24 mouse cellular contexts compared by ENCODE assay signal in genomic region chr12:82572706-82573105, GRCm38 (mm10). TPM values are rescaled to one million over a fixed set of nuclear protein-coding genes. Genes with fewer than 3 reads are reported as not detected.
DNase-seq lines count a peak whose midpoint lies in the region; TF ChIP-seq lines count a peak whose summit lies in the region.
"Had no signal": no experiment of that assay in that cellular context is flagged by ENCODE, and none has a peak within 500 bp of the region (broad histone marks: within the 10 kb centered on the region; RNA-seq: fewer than 3 reads in every experiment).

No protein-coding gene starts in this region.

- no peak for TF ChIP-seq CTCF in heart, adult 2 months (IDR thresholded peaks at IDR 0.05)
- TF ChIP-seq CTCF in lung, adult 2 months (IDR thresholded peaks at IDR 0.05; ENCODE audit: insufficient read depth, low read length): no peak

- WGBS in heart, adult 2 months: 72% methylated on average over 1 of the region's 1 CpGs
- whole genome bisulfite sequencing in lung, adult 2 months: 81% methylated on average over 1 of the region's 1 CpGs

- no peaks in the 10 kb centered on the region for H3K27me3 ChIP-seq in heart, adult 2 months (ENCODE audit: control insufficient read depth, insufficient read depth, low read length)
- H3K27me3 ChIP-seq: forebrain, embryonic 13.5 days; intestine, embryonic 15.5 days; liver, embryonic 15.5 days; neural tube, embryonic 12.5 days had no signal

- TF ChIP-seq EP300 in heart, adult 2 months (IDR thresholded peaks at IDR 0.05; ENCODE audit: insufficient read depth, low read depth, low read length): no peak

- no peak overlapping the region for H3K4me3 ChIP-seq in heart, adult 2 months
- H3K4me3 ChIP-seq in lung, adult 2 months (replicated peaks; ENCODE audit: extremely low read depth, low read depth, low read length): no peak overlapping the region
- H3K4me3 ChIP-seq: forebrain, embryonic 13.5 days; heart, embryonic 10.5 days; intestine, embryonic 15.5 days; limb, embryonic 10.5 days; liver, embryonic 15.5 days; neural tube, embryonic 12.5 days had no signal

- H3K27ac ChIP-seq in heart, adult 2 months: no peak overlapping the region
- H3K27ac ChIP-seq: forebrain, embryonic 13.5 days; heart, embryonic 10.5 days; intestine, embryonic 15.5 days; limb, embryonic 10.5 days; liver, embryonic 15.5 days; neural tube, embryonic 12.5 days had no signal

- no peaks in the 10 kb centered on the region for H3K79me2 ChIP-seq in heart, adult 2 months (replicated peaks; ENCODE audit: control insufficient read depth, insufficient read depth, low read length)

- no peaks in the 10 kb centered on the region for H3K36me3 ChIP-seq in heart, adult 2 months (ENCODE audit: control insufficient read depth, insufficient read depth, low read length)
- H3K36me3 ChIP-seq: heart, embryonic 10.5 days; intestine, embryonic 15.5 days; limb, embryonic 10.5 days; liver, embryonic 15.5 days; neural tube, embryonic 12.5 days had no signal

- intact Hi-C loops in heart, adult 2 months (cut with DNase I): no loop called here
- intact Hi-C loops in left cerebral cortex, postnatal 10 days (cut with DNase I): no loop called here

- H3K4me1 ChIP-seq in heart, adult 2 months (ENCODE audit: control insufficient read depth, insufficient read depth, low read length): no peaks in the 10 kb centered on the region
- H3K4me1 ChIP-seq in lung, adult 2 months (ENCODE audit: control insufficient read depth, insufficient read depth, low read length): no peaks in the 10 kb centered on the region
- H3K4me1 ChIP-seq: forebrain, embryonic 13.5 days; heart, embryonic 10.5 days; intestine, embryonic 15.5 days; limb, embryonic 10.5 days; liver, embryonic 15.5 days; neural tube, embryonic 12.5 days had no signal

- no peak overlapping the region for H3K9ac ChIP-seq in heart, adult 2 months (ENCODE audit: low read depth, low read length)
- H3K9ac ChIP-seq: forebrain, embryonic 13.5 days; intestine, embryonic 15.5 days; liver, embryonic 15.5 days; neural tube, embryonic 12.5 days had no signal

- no peak for TF ChIP-seq POLR2A in heart, adult 2 months (IDR thresholded peaks at IDR 0.05; ENCODE audit: insufficient read depth, low read depth, low read length)
- TF ChIP-seq POLR2A in lung, adult 2 months (IDR thresholded peaks at IDR 0.05; ENCODE audit: borderline replicate concordance, extremely low read depth, low read depth, low read length): no peak

- peak; percentile 34 for DNase-seq in heart, adult 11 months
- no peak for DNase-seq in heart, adult 2 months
- DNase-seq in left cerebral cortex, adult 18-20 months (ENCODE audit: low spot score in 2 of 2): peak; percentile 26 to 30
- no peak for DNase-seq in left cerebral cortex, postnatal 10 days (ENCODE audit: extremely low spot score in 1 of 2, low spot score in 2 of 2)
- DNase-seq in left cerebral cortex, adult 9 months (ENCODE audit: low spot score in 2 of 2): peak; percentile 31 to 44
- DNase-seq in telencephalon, adult 2 months (ENCODE audit: low read depth, low spot score): peak; percentile 63
- DNase-seq in lung, adult 2 months: no peak
- DNase-seq: adrenal gland, postnatal 25 days; cerebellum, adult 9-10 months; heart, postnatal 4 days; kidney, postnatal 25 days; liver; lung, postnatal 4 days; midbrain, embryonic 14.5 days; retina, postnatal 1 day; spleen, adult 18-20 months; thymus, postnatal 14 days had no signal

RNA-seq across cellular contexts. Expression of gene Rgs6, which starts 15.4 kb away (rescaled TPM):
- 10 to 100 TPM; 10.2 to 12.6 TPM for total RNA-seq in heart, adult 2 months (2021)
- 7.3 and 13.1 TPM in 2 replicates for polyA plus RNA-seq in heart, adult 2 months (2012; rRNA removed)
- total RNA-seq in left cerebral cortex, adult 18-20 months (2021): 10 to 100 TPM; 63.9 to 70.1 TPM
- 10 to 100 TPM; 85.6 to 95.8 TPM for total RNA-seq in left cerebral cortex, postnatal 10 days (2021)
- 3.1 and 3.8 TPM in 2 replicates for polyA plus RNA-seq in lung, adult 2 months (2012; rRNA removed)
- total RNA-seq: megakaryocyte-erythroid progenitor cell, adult 5-6 weeks had no signal
- polyA plus RNA-seq: limb, embryonic 10.5 days had no signal

Comparison
In these comparisons a context has a peak if more than half of its experiments do, and no peak if none do; other contexts are left out.
1. DNase-seq: peak in heart, adult 11 months (single experiment), left cerebral cortex, adult 18-20 months (2 of 2), left cerebral cortex, adult 9 months (2 of 2) and telencephalon, adult 2 months (single experiment); none in heart, adult 2 months (0 of 2), left cerebral cortex, postnatal 10 days (0 of 2) and lung, adult 2 months (single experiment).
2. RNA of gene Rgs6, which starts 15.4 kb away (total RNA-seq): 85.6 to 95.8 TPM in left cerebral cortex, postnatal 10 days and 63.9 to 70.1 TPM in left cerebral cortex, adult 18-20 months; 10.2 to 12.6 TPM in heart, adult 2 months; every median in the first group is over 4 times any median in the second.